ENCODE assay signal across 8 mouse cellular contexts in genomic region chr11:3348576-3349342, GRCm38 (mm10). TPM values are rescaled to one million over a fixed set of nuclear protein-coding genes. Genes with fewer than 3 reads are reported as not detected.
DNase-seq lines count a peak whose midpoint lies in the region; ATAC-seq and TF ChIP-seq lines count a peak whose summit lies in the region.

No protein-coding gene starts in this region.

- ATAC-seq in hindbrain, embryonic 11.5 days (ENCODE audit: low FRiP score) = 0 out of 2 replicates have a peak, but pooled peaks have one; percentile 31
- ATAC-seq in hindbrain, embryonic 14.5 days (ENCODE audit: low FRiP score) = no peak
- peak; percentile 68 for ATAC-seq in G1E (ENCODE audit: extremely low read depth, insufficient number of reproducible peaks, low FRiP score, poor library complexity, severe bottlenecking)
- no peak for ATAC-seq in embryonic facial prominence, embryonic 15.5 days (ENCODE audit: insufficient number of reproducible peaks, low FRiP score, low TSS enrichment, low read depth)
- ATAC-seq in limb, embryonic 12.5 days (ENCODE audit: insufficient number of reproducible peaks, insufficient read depth, low FRiP score, low TSS enrichment, low read depth) = no peak
- ATAC-seq in stomach, embryonic 14.5 days (ENCODE audit: insufficient number of reproducible peaks, insufficient read depth, low FRiP score, low read depth) = peak; percentile 38; the same call in 1 of the 2 replicates

- 38% methylated on average over 6 of the region's 6 CpGs for WGBS in hindbrain, embryonic 11.5 days
- 49% methylated on average over 6 of the region's 6 CpGs for WGBS in hindbrain, embryonic 14.5 days
- WGBS in embryonic facial prominence, embryonic 15.5 days = 20% methylated on average over 6 of the region's 6 CpGs
- 25% methylated on average over 6 of the region's 6 CpGs for WGBS in limb, embryonic 12.5 days
- WGBS in stomach, embryonic 14.5 days = 25% methylated on average over 6 of the region's 6 CpGs

- no peak overlapping the region for H3K4me2 ChIP-seq in hindbrain, embryonic 11.5 days (replicated peaks; ENCODE audit: low read depth, low read length)
- H3K4me2 ChIP-seq in hindbrain, embryonic 14.5 days (replicated peaks) = no peak overlapping the region
- no peak overlapping the region for H3K4me2 ChIP-seq in embryonic facial prominence, embryonic 15.5 days (replicated peaks)
- no peak overlapping the region for H3K4me2 ChIP-seq in limb, embryonic 12.5 days
- no peak overlapping the region for H3K4me2 ChIP-seq in stomach, embryonic 14.5 days (replicated peaks; ENCODE audit: low read depth, low read length)

- H3K4me3 ChIP-seq in hindbrain, embryonic 11.5 days (ENCODE audit: low read depth, low read length) = no peak overlapping the region
- no peak overlapping the region for H3K4me3 ChIP-seq in hindbrain, embryonic 14.5 days (replicated peaks; ENCODE audit: low read length)
- H3K4me3 ChIP-seq in G1E (ENCODE audit: low read depth, low read length) = no peak overlapping the region; the same call in 1 of the 2 replicates
- H3K4me3 ChIP-seq in embryonic facial prominence, embryonic 15.5 days (replicated peaks) = no peak overlapping the region
- H3K4me3 ChIP-seq in limb, embryonic 12.5 days (replicated peaks) = no peak overlapping the region
- H3K4me3 ChIP-seq in stomach, embryonic 14.5 days (ENCODE audit: low read depth, low read length) = no peak overlapping the region

- H3K27ac ChIP-seq in hindbrain, embryonic 11.5 days (ENCODE audit: low read depth, low read length) = no peak overlapping the region
- no peak overlapping the region for H3K27ac ChIP-seq in hindbrain, embryonic 14.5 days
- peak overlapping the region; percentile 58; the same call in 1 of the 2 replicates for H3K27ac ChIP-seq in embryonic facial prominence, embryonic 15.5 days (replicated peaks)
- H3K27ac ChIP-seq in limb, embryonic 12.5 days = peak overlapping the region; percentile 4; the same call in 1 of the 2 replicates
- peak overlapping the region; percentile 17; the same call in 1 of the 2 replicates for H3K27ac ChIP-seq in stomach, embryonic 14.5 days (ENCODE audit: low read length)

- DNase-seq in hindbrain, embryonic 11.5 days (ENCODE audit: low spot score) = peak; percentile 51
- no peak for DNase-seq in hindbrain, embryonic 14.5 days (ENCODE audit: low spot score)
- DNase-seq in G1E (ENCODE audit: low spot score) = no peak
- no peak for DNase-seq in adrenal gland, postnatal 10 days
- no peak for DNase-seq in thymus, postnatal 10 days (ENCODE audit: low spot score in 2 of 2)

- no peak overlapping the region for H3K9ac ChIP-seq in hindbrain, embryonic 11.5 days (ENCODE audit: low read depth, low read length)
- H3K9ac ChIP-seq in hindbrain, embryonic 14.5 days = no peak overlapping the region
- no peak overlapping the region for H3K9ac ChIP-seq in embryonic facial prominence, embryonic 15.5 days
- peak overlapping the region; percentile 31; the same call in 1 of the 2 replicates for H3K9ac ChIP-seq in limb, embryonic 12.5 days (replicated peaks)
- H3K9ac ChIP-seq in stomach, embryonic 14.5 days (replicated peaks; ENCODE audit: low read depth, low read length) = no peak overlapping the region

- H3K4me1 ChIP-seq in hindbrain, embryonic 11.5 days (replicated peaks; ENCODE audit: control insufficient read depth, insufficient read depth, low read length) = no peaks in the 10 kb centered on the region
- no peaks in the 10 kb centered on the region; the same call in 1 of the 2 replicates for H3K4me1 ChIP-seq in hindbrain, embryonic 14.5 days (replicated peaks; ENCODE audit: control insufficient read depth, insufficient read depth, low read length)
- peaks cover 22% of the 10 kb centered on the region for H3K4me1 ChIP-seq in G1E (ENCODE audit: insufficient read depth, low read depth, low read length)
- peaks cover 11% of the 10 kb centered on the region for H3K4me1 ChIP-seq in embryonic facial prominence, embryonic 15.5 days
- H3K4me1 ChIP-seq in limb, embryonic 12.5 days (replicated peaks) = peaks cover 21% of the 10 kb centered on the region
- peaks cover 13% of the 10 kb centered on the region for H3K4me1 ChIP-seq in stomach, embryonic 14.5 days (ENCODE audit: control insufficient read depth, insufficient read depth, low read length)

- no peak for TF ChIP-seq CTCF in G1E (IDR thresholded peaks at IDR 0.05; ENCODE audit: low read depth, low read length)

- no peaks in the 10 kb centered on the region for H3K9me3 ChIP-seq in hindbrain, embryonic 11.5 days (ENCODE audit: control insufficient read depth, low read length)
- no peaks in the 10 kb centered on the region for H3K9me3 ChIP-seq in hindbrain, embryonic 14.5 days (ENCODE audit: control insufficient read depth, low read length)
- H3K9me3 ChIP-seq in G1E (replicated peaks) = no peaks in the 10 kb centered on the region
- H3K9me3 ChIP-seq in embryonic facial prominence, embryonic 15.5 days (replicated peaks) = no peaks in the 10 kb centered on the region
- no peaks in the 10 kb centered on the region for H3K9me3 ChIP-seq in limb, embryonic 12.5 days
- no peaks in the 10 kb centered on the region for H3K9me3 ChIP-seq in stomach, embryonic 14.5 days (ENCODE audit: control insufficient read depth, low read depth, low read length)

- no peaks in the 10 kb centered on the region for H3K27me3 ChIP-seq in hindbrain, embryonic 11.5 days (ENCODE audit: control insufficient read depth, insufficient read depth, low read length)
- H3K27me3 ChIP-seq in hindbrain, embryonic 14.5 days (ENCODE audit: control insufficient read depth, insufficient read depth, low read length) = no peaks in the 10 kb centered on the region
- H3K27me3 ChIP-seq in G1E (ENCODE audit: insufficient read depth, low read length) = no peaks in the 10 kb centered on the region
- H3K27me3 ChIP-seq in embryonic facial prominence, embryonic 15.5 days = no peaks in the 10 kb centered on the region
- H3K27me3 ChIP-seq in limb, embryonic 12.5 days = no peaks in the 10 kb centered on the region
- no peaks in the 10 kb centered on the region for H3K27me3 ChIP-seq in stomach, embryonic 14.5 days (ENCODE audit: control insufficient read depth, insufficient read depth, low read length)

- H3K36me3 ChIP-seq in hindbrain, embryonic 11.5 days (ENCODE audit: control insufficient read depth, insufficient read depth, low read length) = peaks cover 10% of the 10 kb centered on the region
- H3K36me3 ChIP-seq in hindbrain, embryonic 14.5 days (replicated peaks; ENCODE audit: control insufficient read depth, insufficient read depth) = peaks cover 93% of the 10 kb centered on the region
- peaks cover 95% of the 10 kb centered on the region for H3K36me3 ChIP-seq in G1E (replicated peaks)
- H3K36me3 ChIP-seq in embryonic facial prominence, embryonic 15.5 days = peaks cover 63% of the 10 kb centered on the region
- H3K36me3 ChIP-seq in limb, embryonic 12.5 days = peaks cover 89% of the 10 kb centered on the region
- H3K36me3 ChIP-seq in stomach, embryonic 14.5 days (ENCODE audit: control insufficient read depth, insufficient read depth, low read length) = peaks cover 55% of the 10 kb centered on the region

RNA-seq across cellular contexts. Expression of gene Pik3ip1, which starts 18.6 kb away (rescaled TPM):
- 11.5 and 12.0 TPM in 2 replicates for polyA plus RNA-seq in hindbrain, embryonic 11.5 days (2014; fragmentation: Nextera tagmentation; extraction: Ambion mirVana)
- polyA plus RNA-seq in hindbrain, embryonic 14.5 days (2014; fragmentation: Nextera tagmentation; extraction: Ambion mirVana) = 20.9 and 21.3 TPM in 2 replicates
- total RNA-seq in G1E (2014; fragmentation: Nextera tagmentation) (0.53 and 0.92 TPM in 2 replicates), G1E (2017) (2.2 and 2.4 TPM in 2 replicates)
- 4.8 and 5.4 TPM in 2 replicates for polyA plus RNA-seq in G1E (2012)
- 13.9 and 15.8 TPM in 2 replicates for polyA plus RNA-seq in embryonic facial prominence, embryonic 15.5 days (2015; fragmentation: Nextera tagmentation; extraction: Ambion mirVana)
- polyA plus RNA-seq in limb, embryonic 12.5 days (2016; fragmentation: Nextera tagmentation; extraction: Ambion mirVana) = 15.1 and 18.8 TPM in 2 replicates
- 11.4 and 14.1 TPM in 2 replicates for polyA plus RNA-seq in stomach, embryonic 14.5 days (2014; fragmentation: Nextera tagmentation; extraction: Ambion mirVana)
- 10 to 100 TPM; 13.3 to 17.8 TPM for total RNA-seq in adrenal gland, postnatal 10 days (2021)

Comparison
In these comparisons a context has a peak if more than half of its experiments do, and no peak if none do; other contexts are left out.
1. ATAC-seq: peak in hindbrain, embryonic 11.5 days (single experiment), G1E (single experiment) and stomach, embryonic 14.5 days (single experiment); none in hindbrain, embryonic 14.5 days (single experiment), embryonic facial prominence, embryonic 15.5 days (single experiment) and limb, embryonic 12.5 days (single experiment).
2. H3K27ac ChIP-seq: peak in embryonic facial prominence, embryonic 15.5 days (single experiment), limb, embryonic 12.5 days (single experiment) and stomach, embryonic 14.5 days (single experiment); none in hindbrain, embryonic 11.5 days (single experiment) and hindbrain, embryonic 14.5 days (single experiment).